Mouse (Mus musculus) thymus, postnatal 4 days (tissue): ENCODE measurements at regions not wholly inside any gene's neighbourhood (a gene's known extent, or its start where the extent isn't known, plus 50 kb on each side); places are given as distances from the start of the nearest gene placed in this dataset.
A peak's percentile ranks its signal among the peaks of the same experiment; 100 is the strongest.

Experiments used
- DNase-seq: peaks from one replicate; pipeline ENCODE4 v3.0.0; 2021

- DNase-seq, result peak; percentile 15
These were observed 70.9 kb downstream of the Asb1 start for GRCm38 (mm10) chr1:91611281-91611680.

- peak; percentile 22 for DNase-seq
These were observed 71.3 kb downstream of the Asb1 start for GRCm38 (mm10) chr1:91611694-91612093.

DNA sequence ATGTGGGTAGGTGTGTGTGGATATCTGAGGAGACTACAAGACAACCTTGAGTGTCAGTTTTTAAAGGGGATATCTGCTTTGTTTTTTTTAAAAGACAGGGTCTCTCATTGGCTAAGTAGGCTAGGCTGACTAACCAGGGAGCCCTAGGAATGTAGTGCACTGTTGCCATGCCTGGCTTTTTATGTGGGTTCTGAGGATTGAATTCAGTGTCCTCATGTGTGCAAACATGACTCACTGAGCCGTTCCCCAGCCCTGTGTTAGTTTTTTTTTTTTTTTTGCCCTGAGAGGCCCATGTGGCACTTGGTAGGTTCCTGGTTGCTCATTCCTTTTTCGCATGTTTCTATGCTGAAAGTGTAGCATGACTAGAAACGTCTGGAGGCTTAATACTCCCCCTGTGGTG lies 72.6 kb downstream of the Asb1 start:
- DNase-seq, result no peak

GRCm38 (mm10) chr1:91615396-91615795 lies 75.1 kb downstream of the Asb1 start:
- no peak for DNase-seq

DNA sequence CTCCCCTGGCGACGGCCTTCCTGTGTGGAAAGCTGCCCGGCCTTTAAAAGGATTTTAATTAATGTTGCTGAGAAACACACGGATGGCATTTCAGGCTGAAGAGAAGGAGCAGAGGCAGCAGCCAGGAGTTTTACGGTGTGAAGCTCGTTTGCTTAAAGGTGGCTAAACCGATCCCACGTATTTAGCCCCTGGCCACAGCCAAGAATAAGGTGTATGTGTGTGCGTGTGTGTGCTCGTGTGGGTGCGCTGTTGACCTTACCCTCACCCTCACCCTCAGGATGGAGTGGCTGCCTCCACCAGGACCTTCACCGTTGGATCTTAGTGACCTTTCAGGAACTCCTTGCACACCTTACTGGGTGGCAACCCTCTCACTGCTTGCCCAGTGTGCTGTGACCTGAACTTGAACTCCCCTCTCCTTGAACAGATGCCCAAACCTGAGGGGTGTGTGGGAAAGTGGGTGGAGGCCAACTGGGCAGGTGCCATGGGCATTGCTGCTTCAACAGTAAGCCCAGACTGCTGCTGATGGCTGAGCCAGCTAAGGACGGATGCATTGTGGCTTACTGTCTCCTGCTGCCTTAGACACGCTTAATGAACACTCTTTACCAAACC lies 78.3 kb downstream of the Asb1 start:
- DNase-seq, result no peak

DNA sequence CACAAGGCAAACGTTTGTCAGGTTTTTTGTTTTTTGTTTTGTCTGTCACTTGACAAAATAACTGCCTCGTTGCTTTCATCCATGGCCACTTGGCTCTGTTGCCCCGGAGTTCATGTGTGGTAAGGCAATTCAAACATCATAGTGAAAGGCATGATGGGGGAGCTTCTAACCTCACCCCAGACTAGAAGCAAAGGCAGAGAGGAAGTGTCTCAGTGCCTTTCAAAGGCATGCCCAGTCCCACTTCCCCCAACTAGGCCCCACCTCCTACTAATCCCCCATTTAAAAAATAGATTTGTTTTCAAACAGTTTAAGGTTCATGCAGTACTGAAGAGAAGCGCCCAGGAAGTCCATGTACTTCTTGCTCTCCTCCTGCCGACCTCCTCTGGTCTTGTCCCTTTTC lies 80.8 kb downstream of the Asb1 start:
- DNase-seq, result peak; percentile 38

DNA sequence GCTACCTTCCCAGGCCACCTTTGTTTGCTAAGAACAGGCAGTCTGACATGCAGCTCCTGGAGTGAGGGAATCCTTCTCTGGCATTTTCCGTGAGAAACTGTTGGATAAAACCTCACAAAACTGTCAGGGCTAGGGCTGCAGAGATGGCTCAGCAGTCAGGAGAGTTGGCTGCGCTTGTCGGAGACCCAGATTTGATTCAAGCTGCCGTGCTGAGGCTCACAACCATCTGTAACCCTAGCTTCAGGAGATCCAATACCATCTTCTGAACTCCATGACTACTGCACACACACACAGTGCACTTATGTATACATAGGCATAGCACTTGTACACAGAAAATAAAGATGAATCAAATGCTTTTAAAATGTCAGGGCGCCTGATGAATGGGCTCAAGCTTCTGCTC lies 82.5 kb downstream of the Asb1 start:
- no peak for DNase-seq

- DNase-seq, result peak; percentile 16
These were observed 83.7 kb downstream of the Asb1 start for GRCm38 (mm10) chr1:91624028-91624427.

- DNase-seq, result peak; percentile 35
These were observed 84.4 kb downstream of the Asb1 start for GRCm38 (mm10) chr1:91624531-91625300.

DNA sequence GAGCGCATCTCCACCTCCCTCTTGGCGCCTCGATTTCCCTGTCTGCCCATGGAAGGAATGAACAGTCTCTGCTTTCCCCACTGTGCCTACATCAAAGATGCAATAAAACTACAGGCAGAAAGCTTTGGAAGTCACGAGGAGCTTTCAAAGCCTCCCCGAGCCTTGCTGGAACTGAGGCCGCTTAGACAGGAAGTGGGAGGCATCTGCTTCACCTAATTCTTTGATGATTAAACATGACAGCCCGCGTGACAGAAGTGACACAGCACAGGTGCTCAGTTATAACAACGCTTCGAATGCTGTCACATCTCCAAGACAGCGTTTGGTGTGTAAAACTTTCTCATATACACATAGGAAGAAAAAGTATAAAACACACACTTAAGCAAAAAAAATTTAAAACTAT lies 85.7 kb downstream of the Asb1 start:
- peak; percentile 71 for DNase-seq

- DNase-seq, result peak; percentile 69
These were observed 89.9 kb downstream of the Asb1 start for GRCm38 (mm10) chr1:91630206-91630605.

DNA sequence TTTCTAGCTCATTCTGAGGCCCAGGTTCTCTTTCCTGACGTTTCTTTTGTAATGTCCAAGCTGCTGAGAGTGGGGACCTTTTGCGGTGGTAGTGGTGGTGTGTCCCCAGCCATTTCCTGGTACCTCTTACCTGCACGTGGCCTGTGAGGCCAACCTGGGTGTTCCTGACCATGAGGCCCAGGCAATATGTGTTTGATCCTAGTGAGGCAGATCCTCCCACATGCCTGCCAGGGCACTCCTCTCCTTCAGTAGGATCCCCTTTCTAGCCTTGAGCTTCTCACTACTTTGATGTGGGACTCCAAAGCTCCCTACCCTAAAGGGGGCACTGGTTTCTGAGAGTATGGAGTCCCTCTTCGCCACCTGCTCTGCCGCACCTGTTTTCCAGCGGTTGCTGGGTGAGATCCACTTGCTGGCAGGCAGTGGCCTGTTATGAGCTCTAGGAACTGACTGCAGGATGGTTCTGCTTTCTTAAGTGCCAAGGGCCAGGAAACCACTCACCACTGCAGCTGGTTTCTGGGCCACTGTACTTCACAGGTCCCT lies 90.6 kb downstream of the Asb1 start:
- DNase-seq, result peak; percentile 70

- no peak for DNase-seq
These were observed 92.7 kb downstream of the Asb1 start for GRCm38 (mm10) chr1:91632906-91633493.

DNA sequence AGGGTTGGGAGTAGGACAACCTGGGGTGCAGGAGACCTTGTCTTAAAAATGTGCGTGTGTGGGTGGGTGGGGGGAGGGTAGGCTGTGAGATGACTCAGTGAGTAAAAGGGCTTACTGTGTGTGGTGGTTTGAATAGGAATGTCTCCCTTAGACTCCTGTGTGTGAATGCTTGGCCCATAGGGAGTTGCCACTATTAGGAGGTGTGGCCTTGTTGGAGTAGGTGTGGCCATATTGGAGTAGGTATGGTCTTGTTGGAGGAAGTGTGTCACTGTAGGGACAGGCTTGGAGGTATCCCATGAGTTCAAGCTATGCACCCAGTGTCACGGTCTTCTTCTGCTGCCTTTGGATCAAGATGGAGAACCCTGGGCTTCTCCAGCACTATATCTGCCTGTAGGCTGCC lies 96.2 kb downstream of the Asb1 start:
- DNase-seq, result no peak

DNA sequence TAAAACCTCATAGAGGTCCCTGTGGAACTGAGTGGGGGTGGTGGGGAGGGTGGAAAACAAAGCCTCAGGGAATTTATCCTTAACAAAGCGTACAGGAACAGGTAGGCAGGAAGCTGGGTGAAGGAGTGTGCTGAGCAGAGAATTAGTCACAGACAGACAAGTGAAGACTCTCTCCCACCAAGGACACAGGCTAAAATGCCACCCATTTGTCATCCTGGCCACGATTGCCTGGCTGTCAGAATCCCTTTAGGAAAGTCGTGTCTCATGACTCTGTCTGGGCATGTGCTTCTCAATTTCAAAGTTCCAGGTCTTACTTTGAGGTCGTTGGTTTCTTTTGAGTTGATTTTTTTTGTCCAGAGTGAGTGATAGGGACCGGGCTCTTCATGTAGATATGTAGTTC lies 100.2 kb downstream of the Asb1 start:
- peak; percentile 3 for DNase-seq

GRCm38 (mm10) chr1:91658991-91659441 lies 118.7 kb downstream of the Asb1 start:
- DNase-seq, result peak; percentile 69

DNA sequence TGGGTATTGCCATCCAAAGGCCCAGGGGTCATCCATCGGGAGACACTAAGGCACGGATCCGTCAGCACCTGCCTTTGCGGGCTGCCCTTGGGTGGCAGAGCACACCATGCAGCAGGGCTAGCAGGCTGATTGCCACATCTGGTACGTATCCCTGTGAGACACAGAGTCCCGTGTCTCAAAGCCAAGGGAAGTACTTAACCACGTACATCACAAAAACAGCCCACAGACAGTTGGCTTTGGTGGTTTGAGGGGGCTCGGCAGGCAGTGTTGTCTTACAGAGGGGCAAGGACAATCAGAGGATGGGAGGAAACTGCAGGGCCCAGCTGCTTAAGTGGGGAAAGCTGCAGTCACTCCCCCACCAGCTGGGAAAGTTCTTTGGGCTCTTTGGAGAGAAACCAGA lies 119.1 kb downstream of the Asb1 start:
- DNase-seq, result peak; percentile 67

DNA sequence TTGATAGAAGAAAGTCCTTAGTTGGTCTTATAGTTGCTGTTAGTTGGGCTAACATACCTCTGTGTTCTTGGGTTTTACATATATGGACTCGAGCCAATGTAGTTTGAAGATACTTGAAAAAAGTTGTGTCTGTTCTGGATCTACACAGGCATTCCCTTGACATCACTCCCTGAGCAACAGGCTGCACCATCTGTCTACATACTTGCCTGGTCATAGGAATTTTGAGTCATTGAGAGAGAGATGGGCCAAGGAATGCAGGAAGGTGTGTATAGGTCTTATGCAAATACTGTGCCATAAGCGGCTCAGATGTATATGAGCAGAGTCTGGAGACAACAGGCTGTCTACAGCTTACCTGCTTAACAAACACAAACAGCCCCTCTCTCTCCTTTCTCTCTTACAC lies 122.9 kb downstream of the Asb1 start:
- no peak for DNase-seq

- peak; percentile 39 for DNase-seq
These were observed 124.3 kb downstream of the Asb1 start for GRCm38 (mm10) chr1:91664622-91665021.

DNA sequence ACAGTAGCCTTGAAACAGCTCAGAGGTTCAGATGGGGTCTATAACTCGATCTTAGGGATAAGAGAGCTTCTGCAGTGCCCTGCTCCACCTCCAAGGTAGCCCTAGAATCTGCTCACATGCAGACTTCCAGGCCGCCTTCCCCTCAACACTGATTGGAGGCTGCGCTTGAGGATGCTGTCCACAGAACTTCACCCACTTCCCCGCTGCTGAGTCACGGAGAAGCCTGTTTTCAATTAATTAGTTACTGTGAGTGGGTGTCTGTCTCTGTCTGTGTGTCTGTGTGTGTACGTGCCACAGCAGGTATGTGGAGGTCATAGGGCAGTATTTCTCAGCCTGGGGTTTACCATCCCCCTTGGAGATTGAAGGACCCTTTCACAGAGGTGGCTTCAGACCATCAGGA lies 128.2 kb downstream of the Asb1 start:
- DNase-seq, result no peak

DNA sequence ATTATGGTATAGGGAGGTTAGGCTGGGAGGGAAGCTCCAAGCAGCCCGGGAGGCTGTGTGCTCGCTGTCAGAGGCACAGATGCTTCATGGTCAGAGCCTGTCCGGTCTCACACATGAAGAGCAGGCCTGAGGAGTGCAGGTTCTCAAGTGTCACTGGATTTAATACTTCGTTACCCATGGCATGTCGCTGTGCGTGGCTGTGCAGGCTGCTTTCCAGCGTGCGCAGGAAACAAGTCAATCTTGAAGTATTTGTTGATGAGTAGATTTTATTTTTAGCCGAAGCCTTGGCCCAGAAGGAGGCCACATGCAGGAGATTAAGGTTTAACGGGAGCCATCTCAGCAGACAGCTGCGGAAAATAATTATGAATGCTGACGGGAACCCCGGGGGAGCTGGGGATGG lies 130.3 kb upstream of the Twist2 start:
- no peak for DNase-seq

DNA sequence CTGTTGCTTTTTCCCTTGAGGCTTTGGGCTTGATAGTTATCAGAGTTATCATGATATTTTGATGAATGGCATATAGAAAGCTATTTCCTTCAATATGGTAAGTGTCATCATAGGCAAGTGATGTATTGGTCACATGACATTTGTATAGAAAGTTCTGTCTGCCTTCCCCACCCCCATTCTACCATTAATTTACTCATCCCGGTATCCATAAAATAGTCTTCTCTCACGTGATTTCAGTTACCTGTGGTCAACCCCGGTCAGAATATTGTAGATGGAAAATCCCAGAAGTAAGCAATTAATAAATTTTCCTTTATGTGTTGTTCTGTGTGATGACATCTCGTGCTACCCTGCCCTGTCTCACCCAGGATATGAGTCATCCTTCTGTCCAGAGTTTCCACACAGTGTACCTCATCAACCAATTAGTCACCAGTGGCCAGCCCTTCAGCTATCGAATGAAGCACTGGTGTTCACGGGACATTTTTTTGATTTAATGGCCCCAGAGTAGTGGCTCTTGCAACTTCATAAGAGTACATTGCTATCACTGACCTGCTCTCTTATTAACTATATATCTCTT lies 127.1 kb upstream of the Twist2 start:
- DNase-seq, result no peak

DNA sequence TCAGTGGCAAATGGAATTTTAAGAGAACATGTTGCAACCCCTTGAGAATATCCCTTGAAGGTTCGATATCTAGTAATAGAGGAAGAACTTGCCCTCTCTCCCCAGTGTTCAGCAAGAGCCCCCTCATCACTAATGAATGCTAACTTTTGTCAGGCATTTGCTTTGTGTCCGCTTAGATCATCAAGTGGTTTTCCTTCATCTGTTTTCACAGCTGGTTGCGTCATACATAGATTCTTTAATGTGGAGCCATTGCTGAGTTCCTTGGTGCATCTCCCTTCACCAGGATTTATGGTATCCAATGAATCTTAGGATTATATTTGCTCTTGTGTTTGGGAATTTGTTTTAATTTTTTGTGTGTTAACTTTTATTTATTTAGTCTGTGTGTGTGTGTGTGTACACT lies 124.2 kb upstream of the Twist2 start:
- DNase-seq, result no peak

DNA sequence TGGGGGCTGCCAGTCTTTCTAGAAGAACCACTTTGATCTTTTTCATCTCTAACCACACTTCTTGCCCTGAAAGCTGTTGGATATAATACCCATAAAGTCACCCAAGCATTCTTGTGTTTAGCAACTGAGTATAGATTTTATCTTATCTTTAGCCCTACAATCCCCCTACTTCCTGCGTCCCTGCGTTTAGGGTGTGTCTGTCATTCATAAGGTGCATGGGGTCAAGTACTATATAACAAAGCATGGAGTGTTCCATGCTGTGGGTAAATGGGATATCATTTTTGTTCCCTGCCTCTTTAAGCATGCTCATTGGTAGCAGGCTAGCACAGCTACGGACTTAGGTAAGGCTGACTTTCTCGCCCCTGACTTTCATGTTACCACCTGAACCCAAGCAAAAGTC lies 122.5 kb upstream of the Twist2 start:
- DNase-seq, result no peak
